Mouse (Mus musculus): ENCODE data around the gene Smoc1.

- TF ChIP-seq EP300 (IDR thresholded peaks at IDR 0.05; ENCODE audit: low read depth), result no peak
- TF ChIP-seq CTCF (IDR thresholded peaks at IDR 0.05; ENCODE audit: low read depth), result no peak
Measured at GRCm38 (mm10) chr12:81166615-81167014, 140.0 kb downstream of the Smoc1 start.

Measured in liver, postnatal 0 days (tissue).